Mouse (Mus musculus) kidney, embryonic 16.5 days (tissue): ENCODE data around the gene Vps52. TPM values are rescaled to one million over a fixed set of nuclear protein-coding genes. Genes with fewer than 3 reads are reported as not detected.

Experiments used
- ATAC-seq: fragments of 200-750 bp; cut with Nextera tagmentation; 2 replicates; pipeline ENCODE4 v1.8.0; 2017; ENCODE audit warnings: moderate TSS enrichment; ENCODE audit not compliant: low FRiP score, low TSS enrichment
- H3K27ac ChIP-seq: fragments of 300-500 bp; sonication (generic); 2 replicates; pipeline ENCODE4 v1.5.1; 2014; ENCODE audit warnings: low read length
- H3K27me3 ChIP-seq: fragments of 300-500 bp; sonication (generic); 2 replicates; pipeline ENCODE4 v1.6.1; 2014; ENCODE audit warnings: low read length, control low read depth, mixed read lengths; ENCODE audit not compliant: insufficient read depth
- H3K36me3 ChIP-seq: fragments of 300-500 bp; sonication (generic); 2 replicates; pipeline ENCODE4 v1.6.1; 2014; ENCODE audit warnings: low read length, control low read depth, mixed read lengths; ENCODE audit not compliant: insufficient read depth
- H3K4me1 ChIP-seq: fragments of 300-500 bp; sonication (generic); 2 replicates; pipeline ENCODE4 v1.6.1; 2014; ENCODE audit warnings: low read length, control low read depth, mixed read lengths; ENCODE audit not compliant: insufficient read depth
- H3K4me2 ChIP-seq: fragments of 300-500 bp; sonication (generic); replicated peaks from 2 replicates; pipeline ENCODE4 v1.6.1; 2014; ENCODE audit warnings: low read depth, low read length
- H3K4me3 ChIP-seq: fragments of 300-500 bp; sonication (generic); 2 replicates; pipeline ENCODE4 v1.5.1; 2014; ENCODE audit warnings: mild to moderate bottlenecking, low read length
- H3K9ac ChIP-seq: fragments of 300-500 bp; sonication (generic); replicated peaks from 2 replicates; pipeline ENCODE4 v1.6.1; 2014; ENCODE audit warnings: low read length
- H3K9me3 ChIP-seq: fragments of 300-500 bp; sonication (generic); 2 replicates; pipeline ENCODE4 v1.6.1; 2016; ENCODE audit warnings: low read length, control low read depth
- WGBS: fragments of 180-500 bp; shearing (Covaris S2); extraction: QIAGEN DNeasy Blood & Tissue Kit; methylation state at CpG from one replicate; pipeline ENCODE4 v1.1.7; 2014; 5-methylcytosine and 5-hydroxymethylcytosine counted together
- polyA plus RNA-seq: library from polyadenylated mRNA; unstranded; fragments of >200 nt; fragmentation: Nextera tagmentation; extraction: Ambion mirVana; gene quantifications from 2 replicates; pipeline ENCODE4 v1.2.1, GENCODE M21; 2015

The Vps52 gene
- polyA plus RNA-seq, 1 experiment from 2014 or later: 51.9 TPM

DNA sequence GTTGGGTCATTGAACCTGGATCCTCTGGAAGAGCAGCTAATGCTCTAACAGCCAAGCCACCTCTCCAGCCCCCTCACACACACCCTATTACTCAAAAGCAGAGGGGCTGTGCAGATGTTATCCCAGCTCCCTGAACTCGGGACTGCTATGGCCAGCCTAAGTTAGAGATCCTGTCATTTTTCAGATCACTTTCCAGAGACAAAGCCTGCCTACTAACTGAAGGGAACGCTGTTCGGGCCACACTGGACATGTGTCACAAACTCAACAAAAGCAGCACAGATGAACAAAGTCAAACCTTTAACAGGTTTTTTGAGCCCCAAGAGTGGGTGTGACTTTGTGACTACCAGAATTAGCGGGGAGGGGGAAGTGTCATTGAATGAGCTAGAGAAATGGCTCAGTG, 2.7 kb upstream of the Vps52 start:
- Histone ChIP-seq H3K9ac (peak overlapping the region; percentile 87), H3K27me3 (no peaks in the 10 kb centered on the region), H3K27ac (peak overlapping the region; percentile 43; the same call in 1 of the 2 replicates), H3K9me3 (no peaks in the 10 kb centered on the region), H3K4me2 (0 out of 2 replicates have a peak overlapping the region, but pooled peaks have one; percentile 99), H3K4me3 (no peak overlapping the region), H3K4me1 (peaks cover 50% of the 10 kb centered on the region), H3K36me3 (peaks cover 32% of the 10 kb centered on the region)
- WGBS: 82% methylated on average over 4 of the region's 4 CpGs
- ATAC-seq: no peak

DNA sequence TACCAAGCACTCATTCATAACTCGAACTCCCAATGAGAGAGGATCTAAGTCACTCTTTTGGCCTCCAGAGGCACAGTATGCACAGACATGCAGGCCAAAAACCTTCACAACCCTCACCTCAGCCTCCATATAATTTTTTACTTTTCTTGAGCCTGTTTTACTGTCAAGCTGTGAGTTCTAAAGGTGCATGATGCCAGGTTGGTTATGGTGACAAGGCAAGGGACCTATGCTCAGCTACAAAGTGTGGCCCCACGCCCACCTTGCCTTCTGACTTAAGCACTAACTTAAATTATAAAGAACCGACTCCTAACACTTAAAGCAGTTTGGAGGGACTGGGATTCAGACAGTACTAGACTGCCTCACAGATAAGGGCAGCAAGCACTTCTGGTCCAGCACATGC, 2.3 kb upstream of the Vps52 start:
- Histone ChIP-seq H3K27ac (0 out of 2 replicates have a peak overlapping the region, but pooled peaks have one; percentile 43), H3K4me1 (peaks cover 50% of the 10 kb centered on the region), H3K27me3 (no peaks in the 10 kb centered on the region), H3K4me2 (peak overlapping the region; percentile 99), H3K9me3 (no peaks in the 10 kb centered on the region), H3K4me3 (peak overlapping the region; percentile 87; the same call in 1 of the 2 replicates), H3K9ac (peak overlapping the region; percentile 87), H3K36me3 (peaks cover 35% of the 10 kb centered on the region)
- 81% methylated on average over 3 of the region's 3 CpGs for WGBS
- no peak for ATAC-seq

DNA sequence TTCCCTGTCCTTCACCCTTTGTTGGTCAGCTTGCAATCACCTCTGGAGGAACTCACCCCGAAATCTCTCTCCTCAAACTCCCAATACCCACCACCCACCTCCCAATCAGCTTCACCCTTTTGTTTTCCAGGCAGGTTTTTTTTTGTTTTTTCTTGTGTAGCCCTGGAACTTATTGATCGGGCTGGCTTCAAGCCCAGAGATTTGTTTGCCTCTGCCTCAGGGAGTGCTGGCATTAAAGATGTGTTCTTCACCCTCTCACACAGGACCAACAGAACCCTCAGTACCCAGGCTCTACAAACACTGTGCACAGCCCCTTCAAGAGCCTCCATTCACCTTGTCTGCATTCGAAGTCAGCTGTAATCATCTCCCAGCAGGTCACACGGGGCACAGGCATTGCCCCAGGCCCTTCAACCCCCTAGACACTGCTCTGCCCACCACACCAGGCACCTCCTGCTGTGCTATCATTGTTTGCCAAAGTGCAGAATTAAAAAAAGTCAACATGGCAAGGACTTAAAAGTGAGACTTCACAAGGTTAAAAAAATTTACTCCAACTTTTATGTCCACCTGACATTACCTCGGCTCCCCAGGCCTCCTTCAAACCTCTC, 1.5 kb upstream of the Vps52 start:
- peak overlapping the region; percentile 87 for H3K4me3 ChIP-seq
- H3K27ac ChIP-seq: peak overlapping the region; percentile 87
- H3K9me3 ChIP-seq: no peaks in the 10 kb centered on the region
- H3K27me3 ChIP-seq: no peaks in the 10 kb centered on the region
- H3K4me2 ChIP-seq: peak overlapping the region; percentile 99
- H3K4me1 ChIP-seq: peaks cover 50% of the 10 kb centered on the region
- WGBS: 40% methylated on average over 5 of the region's 5 CpGs
- H3K9ac ChIP-seq: peak overlapping the region; percentile 87
- ATAC-seq: no peak
- peaks cover 36% of the 10 kb centered on the region for H3K36me3 ChIP-seq

DNA sequence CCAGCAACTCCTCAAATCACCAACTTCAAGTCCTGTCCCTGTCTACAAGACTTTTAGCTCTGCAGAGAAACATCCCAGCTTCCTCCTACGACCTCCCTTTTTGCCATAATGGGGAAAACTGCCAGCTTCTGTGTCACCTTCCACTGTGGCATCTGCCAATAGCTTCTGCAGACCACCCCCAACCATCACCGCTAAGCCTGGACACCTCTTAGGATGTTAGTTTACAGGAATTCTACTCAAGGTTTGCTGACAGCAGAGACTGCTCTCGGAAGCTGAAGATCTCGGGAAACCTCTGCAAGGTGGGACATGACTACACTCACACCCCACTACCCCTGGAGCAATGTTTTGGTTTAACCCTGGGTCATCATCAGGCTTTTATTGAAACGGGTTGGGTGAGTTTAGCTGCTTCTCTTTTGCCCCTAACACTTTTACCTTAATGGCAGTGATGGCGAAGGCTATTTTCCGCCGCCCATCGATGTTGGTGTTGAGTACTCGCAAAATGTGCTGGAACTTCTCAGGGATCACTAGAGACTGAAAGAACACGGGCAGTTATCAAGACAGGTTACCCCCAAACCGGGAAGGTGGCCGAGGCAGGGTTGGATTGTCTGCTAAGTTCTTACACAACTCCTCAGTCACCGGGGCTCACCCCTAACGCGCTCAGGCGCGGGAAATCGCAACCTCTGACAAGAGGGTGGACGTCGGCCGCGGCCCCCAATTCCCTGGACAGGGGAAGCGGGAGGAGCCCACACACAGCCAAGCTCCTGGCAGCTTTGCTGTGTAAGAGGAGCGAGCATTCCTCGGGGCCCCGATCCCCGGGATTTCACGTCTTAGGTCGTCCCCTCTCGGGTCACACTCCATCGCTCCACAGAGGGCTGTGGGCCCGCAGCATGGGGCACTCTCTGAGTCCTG, 712 bp upstream of the Vps52 start:
- Histone ChIP-seq H3K9me3 (no peaks in the 10 kb centered on the region), H3K27ac (peak overlapping the region; percentile 87), H3K36me3 (peaks cover 40% of the 10 kb centered on the region), H3K4me1 (peaks cover 50% of the 10 kb centered on the region), H3K9ac (peak overlapping the region; percentile 87), H3K27me3 (no peaks in the 10 kb centered on the region), H3K4me3 (peak overlapping the region; percentile 87), H3K4me2 (peak overlapping the region; percentile 99)
- ATAC-seq: no peak; the same call in 1 of the 2 replicates
- WGBS: under 1% methylated on average over 33 of the region's 33 CpGs

DNA sequence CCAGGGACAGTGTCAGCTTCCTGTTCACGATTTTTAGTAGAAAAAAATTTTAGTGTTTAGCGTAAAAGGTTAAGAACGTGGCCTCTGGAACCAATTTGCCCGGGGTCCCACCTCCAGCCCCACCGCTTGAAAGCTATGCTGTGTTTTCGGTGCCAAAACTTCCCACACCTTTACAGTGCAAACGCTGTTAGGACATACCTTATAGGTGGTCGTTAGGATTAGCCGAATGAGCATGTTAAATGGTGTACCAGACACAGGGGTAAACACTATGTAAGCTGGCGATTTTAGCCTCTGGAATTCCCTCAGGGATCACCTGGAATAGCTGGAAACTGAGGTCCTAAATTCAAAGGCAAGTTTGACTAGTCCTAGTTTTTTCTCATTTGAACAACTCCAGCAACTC, 724 bp downstream of the Vps52 start:
- ATAC-seq: no peak
- WGBS: 7% methylated on average over 10 of the region's 10 CpGs
- H3K9ac ChIP-seq: peak overlapping the region; percentile 75
- H3K4me3 ChIP-seq: peak overlapping the region; percentile 87
- H3K4me1 ChIP-seq: peaks cover 38% of the 10 kb centered on the region
- H3K27ac ChIP-seq: no peak overlapping the region
- no peaks in the 10 kb centered on the region for H3K27me3 ChIP-seq
- H3K4me2 ChIP-seq: peak overlapping the region; percentile 74
- peaks cover 46% of the 10 kb centered on the region for H3K36me3 ChIP-seq
- H3K9me3 ChIP-seq: no peaks in the 10 kb centered on the region

DNA sequence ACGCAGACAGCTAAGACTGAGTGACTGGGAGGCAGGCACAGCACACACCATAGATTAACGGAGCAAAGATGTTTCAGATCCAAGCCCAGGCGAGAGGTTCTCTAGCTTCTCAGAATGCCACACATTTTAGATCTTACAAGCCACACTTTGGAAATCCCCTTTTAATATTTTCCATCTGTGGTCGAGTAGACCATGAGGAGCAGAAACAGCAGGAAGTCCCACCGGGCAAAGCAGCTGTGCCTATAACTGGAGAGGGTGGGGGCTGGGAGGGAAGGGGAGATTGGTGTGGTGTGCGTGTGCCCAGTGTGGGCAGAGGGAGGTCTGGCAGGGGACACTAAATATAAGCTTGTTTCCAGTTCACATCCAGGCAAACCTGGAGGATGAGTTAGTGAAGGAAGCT, 1.9 kb downstream of the Vps52 start:
- Histone ChIP-seq H3K4me2 (no peak overlapping the region), H3K27ac (no peak overlapping the region), H3K9ac (no peak overlapping the region), H3K9me3 (no peaks in the 10 kb centered on the region), H3K36me3 (peaks cover 46% of the 10 kb centered on the region), H3K27me3 (no peaks in the 10 kb centered on the region), H3K4me3 (no peak overlapping the region), H3K4me1 (peaks cover 27% of the 10 kb centered on the region)
- 88% methylated on average over 6 of the region's 6 CpGs for WGBS
- ATAC-seq: no peak

DNA sequence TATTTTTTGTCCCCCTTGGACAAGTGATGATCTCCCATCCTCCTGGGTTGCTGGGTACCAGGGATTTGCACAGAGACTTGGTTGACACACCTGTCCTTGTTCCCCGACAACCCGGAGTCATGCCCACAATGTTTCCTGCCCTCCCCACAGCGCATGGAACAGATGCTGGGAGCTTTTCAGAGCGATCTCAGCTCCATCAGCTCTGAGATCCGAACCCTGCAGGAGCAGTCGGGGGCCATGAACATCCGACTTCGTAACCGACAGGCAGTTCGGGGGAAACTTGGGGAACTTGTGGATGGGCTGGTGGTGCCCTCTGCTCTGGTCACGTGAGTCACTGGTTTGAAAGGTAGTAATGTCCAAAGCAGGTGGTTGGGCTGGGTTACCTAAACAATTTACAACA, 2.8 kb downstream of the Vps52 start:
- H3K27ac ChIP-seq: no peak overlapping the region
- WGBS: 97% methylated on average over 11 of the region's 11 CpGs
- peaks cover 46% of the 10 kb centered on the region for H3K36me3 ChIP-seq
- no peak for ATAC-seq
- H3K9ac ChIP-seq: no peak overlapping the region
- H3K9me3 ChIP-seq: no peaks in the 10 kb centered on the region
- H3K4me2 ChIP-seq: no peak overlapping the region
- H3K4me3 ChIP-seq: no peak overlapping the region
- peaks cover 18% of the 10 kb centered on the region for H3K4me1 ChIP-seq
- H3K27me3 ChIP-seq: no peaks in the 10 kb centered on the region

DNA sequence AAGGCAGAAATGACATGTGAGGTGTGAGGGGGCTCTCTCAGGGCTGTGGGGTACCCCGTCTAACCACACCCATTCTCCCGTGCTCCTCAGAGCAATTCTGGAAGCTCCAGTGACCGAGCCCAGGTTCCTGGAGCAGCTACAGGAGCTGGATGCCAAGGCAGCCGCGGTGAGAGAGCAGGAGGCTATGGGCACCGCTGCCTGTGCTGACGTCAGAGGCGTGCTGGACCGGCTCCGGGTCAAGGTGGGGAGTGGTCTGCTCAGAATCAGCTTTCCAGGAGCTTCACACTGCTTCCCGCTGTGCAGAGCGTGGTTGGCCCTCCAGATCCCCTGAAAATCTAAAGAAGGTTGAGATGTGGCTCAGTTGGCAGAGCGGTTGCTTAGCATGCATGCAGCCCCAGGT, 3.5 kb downstream of the Vps52 start:
- no peaks in the 10 kb centered on the region for H3K27me3 ChIP-seq
- H3K36me3 ChIP-seq: peaks cover 45% of the 10 kb centered on the region
- H3K4me2 ChIP-seq: no peak overlapping the region
- no peak overlapping the region for H3K27ac ChIP-seq
- H3K9me3 ChIP-seq: no peaks in the 10 kb centered on the region
- 97% methylated on average over 13 of the region's 13 CpGs for WGBS
- no peak overlapping the region for H3K9ac ChIP-seq
- H3K4me3 ChIP-seq: no peak overlapping the region
- no peak for ATAC-seq
- H3K4me1 ChIP-seq: peaks cover 11% of the 10 kb centered on the region

DNA sequence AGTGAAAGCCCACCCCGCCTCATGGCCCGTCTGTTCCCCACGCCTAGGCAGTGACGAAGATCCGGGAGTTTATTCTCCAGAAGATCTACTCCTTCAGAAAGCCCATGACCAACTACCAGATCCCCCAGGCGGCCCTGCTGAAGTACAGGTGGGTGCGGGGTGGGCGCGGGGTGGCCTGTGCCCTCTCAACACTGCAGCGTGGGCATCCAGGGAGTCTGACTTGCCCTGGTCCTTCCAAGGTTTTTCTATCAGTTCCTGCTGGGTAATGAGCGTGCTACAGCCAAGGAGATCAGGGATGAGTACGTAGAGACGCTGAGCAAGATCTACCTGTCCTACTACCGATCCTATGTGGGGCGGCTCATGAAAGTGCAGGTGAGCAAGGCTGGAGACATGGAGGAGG, 4.3 kb downstream of the Vps52 start:
- Histone ChIP-seq H3K4me1 (peaks cover 5% of the 10 kb centered on the region), H3K27me3 (no peaks in the 10 kb centered on the region), H3K9ac (no peak overlapping the region), H3K27ac (no peak overlapping the region), H3K4me3 (no peak overlapping the region), H3K4me2 (no peak overlapping the region), H3K9me3 (no peaks in the 10 kb centered on the region), H3K36me3 (peaks cover 45% of the 10 kb centered on the region)
- WGBS: 95% methylated on average over 15 of the region's 15 CpGs
- no peak for ATAC-seq

DNA sequence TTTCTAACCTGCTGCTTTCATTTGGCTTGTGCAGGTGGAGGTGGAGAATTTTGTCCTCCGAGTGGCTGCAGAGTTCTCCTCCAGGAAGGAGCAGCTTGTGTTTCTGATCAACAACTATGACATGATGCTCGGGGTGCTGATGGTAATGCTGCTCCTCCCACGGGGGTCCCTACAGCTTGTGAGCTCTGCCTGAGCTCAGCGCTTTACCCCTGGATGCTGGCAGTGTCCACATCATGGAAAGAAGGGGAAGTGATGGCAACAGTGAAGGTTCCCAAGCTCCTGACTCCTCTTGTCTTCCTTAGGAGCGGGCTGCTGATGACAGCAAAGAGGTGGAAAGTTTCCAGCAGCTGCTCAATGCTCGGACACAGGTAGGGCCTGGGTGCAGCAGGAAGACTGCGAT, 7.3 kb downstream of the Vps52 start:
- ATAC-seq: no peak
- Histone ChIP-seq H3K36me3 (peaks cover 48% of the 10 kb centered on the region), H3K27ac (no peak overlapping the region), H3K27me3 (no peaks in the 10 kb centered on the region), H3K9ac (no peak overlapping the region), H3K4me3 (no peak overlapping the region), H3K4me1 (no peaks in the 10 kb centered on the region), H3K4me2 (no peak overlapping the region), H3K9me3 (no peaks in the 10 kb centered on the region)
- WGBS: 91% methylated on average over 7 of the region's 7 CpGs
